Mouse (Mus musculus) adrenal gland, postnatal 25 days (tissue): ENCODE data around the gene Ufl1. TPM values are rescaled to one million over a fixed set of nuclear protein-coding genes. Genes with fewer than 3 reads are reported as not detected.
A peak's percentile ranks its signal among the peaks of the same experiment; 100 is the strongest.
"Not testable (repeated sequence)": the region's sequence is repeated elsewhere in the genome, so short reads cannot be mapped to it uniquely, and the experiment has no call there.

Source experiments
- DNase-seq: peaks from one replicate; pipeline ENCODE4 v3.0.0; 2021; ENCODE audit warnings: mixed read lengths
- long read RNA-seq: library from polyadenylated mRNA; stranded (forward); transcript quantifications from one replicate; pipeline ENCODE4 v2.0.0, GENCODE M21; 2021
- total RNA-seq: library from RNA; stranded (reverse); gene quantifications from 2 replicates; pipeline ENCODE4 v1.2.3, GENCODE M21; 2021

The Ufl1 gene
- 25.6 and 43.1 TPM in 2 replicates for total RNA-seq
- long read RNA-seq, full-length matches to known transcripts, result 23 of 52 reads
- long read RNA-seq, partial matches to known transcripts, result 13 of 52 reads
- long read RNA-seq, other reads (novel, unspliced or antisense), result 16 of 52 reads

GRCm38 (mm10) chr4:25281671-25282038 is at the start of gene Ufl1:
Ufl1 (minus strand) TSS chr4:25281821.
- DNase-seq, result peak; percentile 99

DNA sequence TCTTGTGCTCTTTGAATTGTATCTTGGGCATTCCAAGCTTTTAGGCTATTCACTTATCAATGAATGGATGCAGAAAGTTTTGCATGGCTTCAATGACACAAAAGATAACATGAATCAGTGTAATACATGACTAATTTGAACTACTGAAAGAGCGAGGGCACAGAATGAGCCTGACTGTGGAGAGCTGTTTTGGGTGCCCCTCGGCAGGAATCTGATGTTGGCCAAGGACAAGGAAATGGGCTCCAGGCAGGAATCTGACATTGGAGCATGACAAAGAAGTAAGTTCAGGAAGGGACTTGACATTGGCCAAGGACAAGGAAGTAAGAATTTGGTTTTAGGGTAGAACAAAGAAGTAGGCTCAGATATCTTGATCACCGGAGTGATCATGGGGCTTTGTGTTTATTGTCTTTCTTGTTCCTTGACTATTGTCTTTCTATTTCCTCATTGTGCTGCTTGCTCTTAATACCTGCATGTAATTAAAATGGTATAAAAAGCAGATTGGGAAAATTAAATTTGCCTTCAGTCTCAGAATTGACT is 44.1 kb upstream of the Ufl1 start:
- no peak for DNase-seq

GRCm38 (mm10) chr4:25322631-25323178 is 41.1 kb upstream of the Ufl1 start:
- no peak for DNase-seq

- DNase-seq, result no peak
Measured at GRCm38 (mm10) chr4:25313767-25314166, 32.1 kb upstream of the Ufl1 start.

DNA sequence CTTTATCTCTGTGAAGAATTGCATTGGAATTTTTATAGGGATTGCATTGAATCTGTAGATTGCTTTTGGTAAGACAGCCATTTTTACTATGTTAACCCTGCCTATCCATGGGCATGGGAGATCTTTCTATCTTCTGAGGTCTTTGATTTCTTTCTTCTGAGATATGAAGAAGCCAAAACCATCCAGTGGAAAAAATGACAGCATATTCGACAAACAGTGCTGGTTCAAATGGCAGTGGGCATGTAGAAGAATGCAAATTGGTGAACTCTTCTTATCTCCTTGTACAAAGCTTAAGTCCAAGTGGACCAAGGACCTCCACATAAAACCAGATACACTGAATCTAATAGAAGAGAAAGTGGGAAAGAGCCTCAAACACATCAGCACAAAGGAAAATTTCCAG is 3.4 kb upstream of the Ufl1 start:
- DNase-seq, result not testable (repeated sequence)

GRCm38 (mm10) chr4:25280938-25281670 is 517 bp downstream of the Ufl1 start:
- no peak for DNase-seq

- no peak for DNase-seq
Measured at GRCm38 (mm10) chr4:25272861-25273627, 8.6 kb downstream of the Ufl1 start.

- no peak for DNase-seq
Measured at GRCm38 (mm10) chr4:25271926-25272325, 9.7 kb downstream of the Ufl1 start.

DNA sequence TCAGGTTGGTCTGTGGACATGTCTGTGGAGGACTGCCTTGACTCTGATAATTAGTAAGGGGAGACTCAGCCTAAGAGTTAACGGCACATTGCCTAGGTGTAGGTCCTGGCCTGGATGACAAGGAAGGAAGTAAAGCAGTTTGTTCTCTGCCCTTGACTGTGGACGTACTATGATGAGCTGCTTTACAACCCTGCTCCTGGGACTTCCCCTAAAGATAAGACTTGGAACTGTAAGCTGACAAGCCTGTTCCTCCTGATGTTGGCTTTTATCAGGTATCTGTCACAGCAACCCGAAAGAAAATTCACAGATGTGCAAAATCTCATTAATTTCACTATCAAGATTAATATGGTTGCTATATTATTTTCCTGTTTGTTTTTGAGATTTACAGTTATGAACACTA is 14.5 kb downstream of the Ufl1 start:
- no peak for DNase-seq

GRCm38 (mm10) chr4:25257822-25258398 is 23.7 kb downstream of the Ufl1 start:
- no peak for DNase-seq

- no peak for DNase-seq
Measured at GRCm38 (mm10) chr4:25242776-25243175, 38.8 kb downstream of the Ufl1 start, which contains the start of gene Fhl5. Fhl5 (minus strand) TSS chr4:25242876.

- DNase-seq, result not testable (repeated sequence)
Measured at GRCm38 (mm10) chr4:25235663-25236062, 46.0 kb downstream of the Ufl1 start.

GRCm38 (mm10) chr4:25233767-25234166 is 47.9 kb downstream of the Ufl1 start:
- not testable (repeated sequence) for DNase-seq

GRCm38 (mm10) chr4:25232546-25232945 is 49.1 kb downstream of the Ufl1 start:
- DNase-seq, result no peak

GRCm38 (mm10) chr4:25227527-25227926 is 54.1 kb downstream of the Ufl1 start:
- DNase-seq, result no peak

DNA sequence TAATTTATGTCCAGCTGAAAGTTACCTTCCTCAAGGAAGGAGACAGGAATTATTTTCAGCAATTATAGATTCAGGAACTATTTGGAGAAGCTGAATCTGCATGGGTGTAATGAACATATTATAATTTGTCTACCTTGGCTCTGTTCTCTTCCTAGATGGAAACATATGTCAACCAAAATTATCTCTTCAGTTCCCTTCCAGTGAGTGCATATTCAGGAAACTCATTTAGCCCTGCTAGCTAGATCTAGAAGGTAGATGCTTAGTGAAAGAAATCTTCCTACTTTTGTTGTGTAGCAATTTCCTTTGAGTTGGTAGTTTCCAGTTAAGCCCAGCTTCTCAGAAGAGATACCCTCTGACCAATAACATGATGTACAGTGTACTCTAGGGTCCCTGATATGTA is 59.7 kb downstream of the Ufl1 start:
- no peak for DNase-seq

- no peak for DNase-seq
Measured at GRCm38 (mm10) chr4:25213451-25213850, 68.2 kb downstream of the Ufl1 start.

GRCm38 (mm10) chr4:25206166-25206565 is 75.5 kb downstream of the Ufl1 start:
- no peak for DNase-seq
